Mouse (Mus musculus) adrenal gland, postnatal 36 days (tissue): ENCODE measurements around the gene Phkb. TPM values are rescaled to one million over a fixed set of nuclear protein-coding genes. Genes with fewer than 3 reads are reported as not detected.
"Not testable (repeated sequence)": the region's sequence is repeated elsewhere in the genome, so short reads cannot be mapped to it uniquely, and the experiment has no call there.

Experiments
- DNase-seq, 2 experiments: peaks; one replicate each; pipeline ENCODE4 v3.0.0; 2021; ENCODE audit warnings: mixed read lengths in 1 of 2
- long read RNA-seq, 2 experiments: library from polyadenylated mRNA; stranded (forward); transcript quantifications; one replicate each; pipeline ENCODE4 v2.0.0; 2021; ENCODE audit warnings: borderline sequencing depth in 2 of 2
- total RNA-seq, 2 experiments: library from RNA; stranded (reverse); gene quantifications; 2 replicates each; pipeline ENCODE4 v1.2.3; 2021

Phkb gene
- total RNA-seq = 10 to 100 TPM; 53.4 to 67.5 TPM
- long read RNA-seq, experiment 1, full-length matches to known transcripts = 2 of 15 reads
- long read RNA-seq, experiment 1, partial matches to known transcripts = 9 of 15 reads
- long read RNA-seq, experiment 1, other reads (novel, unspliced or antisense) = 4 of 15 reads
- long read RNA-seq, experiment 2, full-length matches to known transcripts = 1 of 7 reads
- long read RNA-seq, experiment 2, partial matches to known transcripts = 2 of 7 reads
- long read RNA-seq, experiment 2, other reads (novel, unspliced or antisense) = 4 of 7 reads

- DNase-seq = peak; percentile 92 to 97
These were observed at the start of gene Phkb, which contains the start of gene Itfg1 for GRCm38 (mm10) chr8:85840657-85841488. Phkb (plus strand) TSS chr8:85840959. Itfg1 (minus strand) TSS chr8:85840921.

- not testable (repeated sequence) for DNase-seq
These were observed 44.4 kb upstream of the Phkb start for GRCm38 (mm10) chr8:85796392-85796791.

- no peak for DNase-seq
These were observed 40.6 kb upstream of the Phkb start for GRCm38 (mm10) chr8:85800164-85800563.

GRCm38 (mm10) chr8:85801408-85801807, 39.4 kb upstream of the Phkb start:
- DNase-seq = no peak

- DNase-seq = no peak
These were observed 27.1 kb upstream of the Phkb start for GRCm38 (mm10) chr8:85813621-85814020.

GRCm38 (mm10) chr8:85839916-85840656, 673 bp upstream of the Phkb start:
- no peak for DNase-seq

- DNase-seq = peak in 1 of 2 experiments; percentile 15
These were observed 683 bp downstream of the Phkb start for GRCm38 (mm10) chr8:85841489-85841795.

- DNase-seq = no peak
These were observed 5.1 kb downstream of the Phkb start for GRCm38 (mm10) chr8:85845887-85846286.

- DNase-seq = no peak
These were observed 13.7 kb downstream of the Phkb start for GRCm38 (mm10) chr8:85854220-85855123.

GRCm38 (mm10) chr8:85857227-85857896, 16.6 kb downstream of the Phkb start:
- DNase-seq = not testable (repeated sequence)

- no peak for DNase-seq
These were observed 19.9 kb downstream of the Phkb start for GRCm38 (mm10) chr8:85860612-85861011.

GRCm38 (mm10) chr8:85862381-85862780, 21.6 kb downstream of the Phkb start:
- DNase-seq = no peak

- DNase-seq = no peak
These were observed 30.9 kb downstream of the Phkb start for GRCm38 (mm10) chr8:85871660-85872059.

- DNase-seq = no peak
These were observed 37.2 kb downstream of the Phkb start for GRCm38 (mm10) chr8:85877976-85878375.

- no peak for DNase-seq
These were observed 38.9 kb downstream of the Phkb start for GRCm38 (mm10) chr8:85879624-85880023.

- no peak for DNase-seq
These were observed 44.1 kb downstream of the Phkb start for GRCm38 (mm10) chr8:85884811-85885210.

GRCm38 (mm10) chr8:85897636-85898035, 56.9 kb downstream of the Phkb start:
- no peak for DNase-seq

- DNase-seq = peak in 1 of 2 experiments; percentile 25
These were observed 84.2 kb downstream of the Phkb start for GRCm38 (mm10) chr8:85924991-85925390.

- DNase-seq = no peak
These were observed 84.8 kb downstream of the Phkb start for GRCm38 (mm10) chr8:85925574-85925973.

GRCm38 (mm10) chr8:85926107-85926506, 85.3 kb downstream of the Phkb start:
- no peak for DNase-seq

- no peak for DNase-seq
These were observed 95.4 kb downstream of the Phkb start for GRCm38 (mm10) chr8:85936148-85936547.
